Mouse (Mus musculus) neural tube, embryonic 11.5 days (tissue): ENCODE data around the gene Olfr979. TPM values are rescaled to one million over a fixed set of nuclear protein-coding genes. Genes with fewer than 3 reads are reported as not detected.
"Not testable (repeated sequence)": the region's sequence is repeated elsewhere in the genome, so short reads cannot be mapped to it uniquely, and the experiment has no call there.

Experiments
- ATAC-seq: fragments of 200-750 bp; cut with Nextera tagmentation; 2 replicates; pipeline ENCODE4 v1.8.0; 2017; ENCODE audit warnings: moderate number of reproducible peaks, mild to moderate bottlenecking, moderate TSS enrichment, moderate library complexity; ENCODE audit not compliant: insufficient read depth, low FRiP score, low TSS enrichment
- DNase-seq: peaks from one replicate; pipeline ENCODE4 v3.0.0-alpha.2; 2015; ENCODE audit warnings: low spot score
- H3K27ac ChIP-seq: fragments of 300-500 bp; sonication (generic); 2 replicates; pipeline ENCODE4 v1.5.1; 2014; ENCODE audit warnings: low read depth, mild to moderate bottlenecking, low read length
- H3K27me3 ChIP-seq: fragments of 300-500 bp; sonication (generic); 2 replicates; pipeline ENCODE4 v1.6.1; 2014; ENCODE audit warnings: mild to moderate bottlenecking, low read length, mixed read lengths; ENCODE audit not compliant: control insufficient read depth, insufficient read depth
- H3K36me3 ChIP-seq: fragments of 300-500 bp; sonication (generic); 2 replicates; pipeline ENCODE4 v1.6.1; 2014; ENCODE audit warnings: mild to moderate bottlenecking, low read length, moderate library complexity, mixed read lengths; ENCODE audit not compliant: control insufficient read depth, insufficient read depth
- H3K4me1 ChIP-seq: fragments of 300-500 bp; sonication (generic); 2 replicates; pipeline ENCODE4 v1.6.1; 2014; ENCODE audit warnings: low read length, mixed read lengths; ENCODE audit not compliant: control insufficient read depth, insufficient read depth
- H3K4me2 ChIP-seq: fragments of 300-500 bp; sonication (generic); 2 replicates; pipeline ENCODE4 v1.6.1; 2014; ENCODE audit warnings: low read depth, mild to moderate bottlenecking, moderate library complexity
- H3K4me3 ChIP-seq: fragments of 300-500 bp; sonication (generic); 2 replicates; pipeline ENCODE4 v1.5.1; 2014; ENCODE audit warnings: low read depth, low read length
- H3K9ac ChIP-seq: fragments of 300-500 bp; sonication (generic); 2 replicates; pipeline ENCODE4 v1.6.1; 2014; ENCODE audit warnings: mild to moderate bottlenecking, low read length
- H3K9me3 ChIP-seq: fragments of 300-500 bp; sonication (generic); 2 replicates; pipeline ENCODE4 v1.6.1; 2016; ENCODE audit warnings: low read length; ENCODE audit not compliant: control insufficient read depth
- WGBS: fragments of 180-500 bp; shearing (Covaris S2); extraction: QIAGEN DNeasy Blood & Tissue Kit; methylation state at CpG from one replicate; pipeline ENCODE4 v1.1.7; 2014; 5-methylcytosine and 5-hydroxymethylcytosine counted together
- polyA plus RNA-seq: library from polyadenylated mRNA; unstranded; fragments of >200 nt; fragmentation: Nextera tagmentation; extraction: Ambion mirVana; gene quantifications from 2 replicates; pipeline ENCODE4 v1.2.1, GENCODE M21; 2014

Gene Olfr979
- not detected in 2 replicates for polyA plus RNA-seq

DNA sequence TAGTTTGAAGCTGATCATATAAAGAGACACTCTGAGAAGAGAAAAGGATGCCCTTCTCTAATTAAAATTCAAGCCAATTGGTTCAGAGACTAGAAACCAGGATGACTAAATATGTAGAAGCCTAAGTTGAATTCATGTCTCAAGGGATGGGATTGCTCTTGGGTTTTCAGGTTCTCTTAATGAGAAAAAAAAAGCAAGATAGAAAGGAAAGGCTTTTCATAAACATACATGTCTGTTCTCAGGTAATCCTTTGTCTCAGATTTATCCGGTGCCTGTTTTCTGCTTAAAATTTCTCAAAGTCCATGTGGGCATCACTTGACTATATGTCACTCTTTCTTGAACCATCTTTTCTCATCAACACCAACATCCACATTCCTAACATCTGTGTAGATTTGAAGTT lies at the start of gene Olfr979:
Olfr979 (minus strand) TSS at position 101 of the 400 bp plus-strand sequence.
- Histone ChIP-seq H3K4me1 (no peaks in the 10 kb centered on the region), H3K4me2 (no peak within 1 kb of the TSS), H3K27ac (no peak within 1 kb of the TSS), H3K36me3 (no peaks in the 10 kb centered on the region), H3K27me3 (no peaks in the 10 kb centered on the region), H3K4me3 (no peak within 1 kb of the TSS), H3K9ac (no peak within 1 kb of the TSS), H3K9me3 (no peaks in the 10 kb centered on the region)
- ATAC-seq, result no peak
- WGBS, result 100% methylated on average over 1 of the region's 1 CpGs
- no peak for DNase-seq

DNA sequence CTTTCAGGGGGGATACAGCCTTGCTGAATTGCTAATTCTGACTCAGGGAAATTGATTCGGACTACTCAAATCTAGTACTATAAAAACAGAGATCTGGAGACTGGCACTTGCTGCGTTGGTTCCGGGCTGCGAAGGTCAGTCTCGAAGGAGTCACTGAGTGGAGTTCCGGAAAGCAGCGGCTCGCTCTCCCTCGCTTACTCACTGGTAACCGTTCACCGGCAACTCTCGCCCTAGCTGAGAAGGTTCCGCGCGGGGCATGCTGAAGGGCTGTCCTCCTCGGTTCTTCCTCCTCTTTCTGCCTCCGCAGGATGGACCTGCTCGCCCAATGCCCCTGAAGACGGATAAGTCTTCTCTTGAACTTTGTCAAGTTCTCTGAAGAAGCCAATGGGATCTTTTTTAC lies 46.9 kb upstream of the Olfr979 start:
- 94% methylated on average over 19 of the region's 19 CpGs for WGBS

DNA sequence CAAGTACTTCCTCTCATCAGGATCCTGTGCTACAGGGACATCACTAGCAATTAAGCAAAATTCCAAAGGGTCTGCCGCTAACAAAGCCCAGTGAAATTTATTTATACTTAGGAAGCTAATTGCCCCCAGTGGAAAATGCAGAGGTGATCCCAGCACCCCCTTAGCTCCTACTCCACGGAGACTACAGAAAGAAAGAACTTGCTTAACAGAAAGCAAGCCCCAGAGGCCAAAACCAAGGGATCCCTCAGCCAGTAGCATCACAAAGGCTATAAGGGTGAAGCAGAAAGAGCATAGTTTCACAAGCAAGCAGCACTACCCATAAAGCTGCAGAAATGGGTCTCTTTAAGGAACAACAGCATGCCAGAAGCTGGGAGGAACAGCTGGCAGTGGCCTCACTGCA lies 17.9 kb upstream of the Olfr979 start, which contains the start of gene Olfr981:
Olfr981 (plus strand) TSS at position 301 of the 400 bp plus-strand sequence.
- no peak within 1 kb of the TSS for H3K9ac ChIP-seq
- ATAC-seq, result no peak
- 66% methylated on average over 2 of the region's 2 CpGs for WGBS

More for the DNA sequence above, 46.9 kb upstream of the Olfr979 start:
- Histone ChIP-seq H3K4me3 (no peak overlapping the region), H3K9me3 (no peaks in the 10 kb centered on the region), H3K27ac (no peak overlapping the region), H3K4me2 (no peak overlapping the region), H3K4me1 (no peaks in the 10 kb centered on the region), H3K36me3 (no peaks in the 10 kb centered on the region), H3K27me3 (no peaks in the 10 kb centered on the region), H3K9ac (no peak overlapping the region)
- DNase-seq (no peak), ATAC-seq (no peak)

DNA sequence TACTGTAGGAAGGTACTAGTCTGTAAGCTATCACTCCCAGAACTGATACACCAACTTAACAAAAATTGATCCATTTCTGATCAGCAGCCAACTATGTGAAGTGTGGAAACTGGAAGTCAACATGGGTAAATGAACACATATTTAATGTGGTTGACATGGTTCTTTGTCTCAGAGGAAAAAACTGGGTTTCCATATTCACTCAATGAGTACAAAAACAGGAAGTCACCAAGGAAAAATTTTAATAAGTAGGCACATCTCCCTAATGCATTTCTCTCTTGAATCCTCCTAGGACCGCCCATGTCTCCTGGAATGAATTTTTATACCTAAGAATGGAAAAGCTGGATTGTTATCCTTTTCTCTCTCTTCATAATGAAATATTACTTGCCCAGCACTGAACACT lies 6.2 kb upstream of the Olfr979 start, which contains the start of gene Olfr980:
Olfr980 (minus strand) TSS at position 101 of the 400 bp plus-strand sequence.
- no peak within 1 kb of the TSS for H3K27ac ChIP-seq
- H3K4me3 ChIP-seq, result no peak within 1 kb of the TSS
- no peak for DNase-seq
- no peaks in the 10 kb centered on the region for H3K27me3 ChIP-seq
- no peaks in the 10 kb centered on the region for H3K36me3 ChIP-seq
- no peak within 1 kb of the TSS for H3K9ac ChIP-seq
- WGBS, result 96% methylated on average over 1 of the region's 1 CpGs
- no peak within 1 kb of the TSS for H3K4me2 ChIP-seq
- ATAC-seq, result no peak
- H3K4me1 ChIP-seq, result no peaks in the 10 kb centered on the region
- H3K9me3 ChIP-seq, result no peaks in the 10 kb centered on the region

More for the DNA sequence above, 17.9 kb upstream of the Olfr979 start, which contains the start of gene Olfr981:
- Histone ChIP-seq H3K27ac (no peak within 1 kb of the TSS), H3K4me1 (no peaks in the 10 kb centered on the region), H3K9me3 (no peaks in the 10 kb centered on the region), H3K4me2 (no peak within 1 kb of the TSS), H3K36me3 (no peaks in the 10 kb centered on the region), H3K4me3 (no peak within 1 kb of the TSS), H3K27me3 (no peaks in the 10 kb centered on the region)
- DNase-seq, result no peak

DNA sequence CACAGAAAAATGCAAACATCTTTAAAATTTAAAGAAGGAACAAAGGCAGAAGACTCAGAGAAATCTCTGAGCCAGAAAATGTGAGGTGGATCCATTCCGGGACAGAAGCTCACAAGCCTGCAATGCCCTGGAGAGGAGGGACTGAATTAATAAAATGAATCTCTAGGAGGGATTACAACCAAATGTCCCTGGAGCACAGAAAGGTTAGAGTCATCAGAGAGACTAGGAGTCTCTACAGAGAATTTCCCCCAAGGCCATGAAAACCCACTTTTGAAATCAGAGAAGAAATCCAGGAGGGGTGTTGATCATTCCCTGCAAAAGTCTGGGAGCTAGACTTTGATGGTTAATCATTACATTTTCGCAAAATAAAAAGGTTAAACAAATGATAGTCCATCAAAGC lies 11.5 kb downstream of the Olfr979 start, which contains the start of gene Olfr978:
Olfr978 (plus strand) TSS at position 301 of the 400 bp plus-strand sequence.
- DNase-seq (no peak), ATAC-seq (no peak)
- no peak within 1 kb of the TSS for H3K27ac ChIP-seq
- H3K9me3 ChIP-seq, result no peaks in the 10 kb centered on the region
- no peaks in the 10 kb centered on the region for H3K4me1 ChIP-seq
- H3K4me2 ChIP-seq, result no peak within 1 kb of the TSS
- no peaks in the 10 kb centered on the region for H3K36me3 ChIP-seq
- no peak within 1 kb of the TSS for H3K4me3 ChIP-seq
- no peak within 1 kb of the TSS for H3K9ac ChIP-seq
- 82% methylated on average over 2 of the region's 2 CpGs for WGBS
- no peaks in the 10 kb centered on the region for H3K27me3 ChIP-seq

DNA sequence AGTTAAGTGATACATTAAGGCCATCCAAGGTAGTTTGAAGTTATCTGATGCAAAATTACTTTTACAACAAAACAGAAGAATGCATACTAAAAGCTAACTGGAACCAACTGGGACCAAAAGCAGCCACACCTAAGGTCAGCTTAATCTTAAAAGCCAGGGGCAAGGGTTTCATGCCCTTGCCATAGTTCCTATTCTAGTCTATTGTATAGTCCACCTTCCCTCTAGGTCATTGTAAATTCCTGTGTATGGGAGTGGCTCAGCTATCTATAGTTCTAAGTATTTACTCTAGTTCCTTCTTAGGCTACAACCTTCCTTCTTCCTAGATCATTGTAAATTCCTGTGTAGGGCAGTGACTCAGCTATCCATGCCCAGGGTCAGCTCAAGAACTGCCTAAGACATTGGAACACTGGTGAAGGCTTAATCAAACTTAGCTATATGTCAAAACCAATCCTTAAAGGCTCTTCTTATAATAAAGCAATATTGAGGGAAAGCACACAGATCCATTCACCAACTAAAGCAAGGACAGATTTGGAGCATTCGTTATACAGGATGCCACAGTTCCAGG lies 26.6 kb downstream of the Olfr979 start:
- H3K9me3 ChIP-seq, DNase-seq, H3K4me2 ChIP-seq, ATAC-seq, H3K4me3 ChIP-seq, H3K4me1 ChIP-seq, H3K9ac ChIP-seq, H3K36me3 ChIP-seq, H3K27ac ChIP-seq, H3K27me3 ChIP-seq: not testable (repeated sequence)
- 90% methylated on average over 1 of the region's 1 CpGs for WGBS

DNA sequence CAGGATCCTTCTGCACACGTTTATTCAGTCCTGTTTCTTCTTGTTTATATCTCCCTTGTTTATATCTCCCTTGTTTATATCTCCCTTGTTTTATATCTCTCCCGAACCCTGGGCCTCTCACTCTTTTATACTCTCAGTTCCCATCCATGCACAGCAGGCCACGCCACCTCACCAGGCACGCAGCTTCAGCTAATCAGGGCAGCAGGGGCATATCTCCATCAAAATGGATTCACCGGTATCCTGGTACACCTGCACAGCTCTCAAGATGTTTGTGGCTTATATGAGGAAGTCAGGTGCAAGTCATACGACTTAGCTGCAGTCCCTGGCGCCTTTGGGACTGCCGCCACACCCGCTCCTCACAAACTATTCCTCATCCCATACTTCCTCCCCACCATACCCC lies 42.2 kb downstream of the Olfr979 start, which contains the start of gene Olfr976:
Olfr976 (minus strand) TSS at position 101 of the 400 bp plus-strand sequence.
- not testable (repeated sequence) for DNase-seq
- 86% methylated on average over 6 of the region's 9 CpGs for WGBS

DNA sequence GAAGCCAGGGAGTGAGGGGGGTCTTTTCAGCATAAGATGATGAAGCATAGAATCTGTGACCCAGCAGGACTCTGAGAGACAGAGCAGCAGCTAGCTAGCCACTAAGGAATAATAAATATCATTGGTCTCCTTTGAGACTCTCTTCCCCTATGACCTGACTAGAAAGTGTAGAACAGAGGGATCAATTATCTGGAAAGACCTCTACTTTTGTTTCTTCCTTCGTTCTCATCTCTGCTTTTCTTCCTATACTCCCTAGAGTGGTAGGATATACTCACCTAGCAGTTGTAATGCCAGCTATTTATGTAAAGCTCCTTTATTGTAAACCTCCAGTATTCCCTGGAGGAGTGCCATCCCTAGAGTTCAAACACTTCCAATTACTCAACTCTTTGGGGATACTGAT lies 51.3 kb downstream of the Olfr979 start, which contains the start of gene Olfr975:
Olfr975 (minus strand) TSS at position 101 of the 400 bp plus-strand sequence.
- WGBS, result 73% methylated on average over 1 of the region's 1 CpGs
- no peaks in the 10 kb centered on the region for H3K36me3 ChIP-seq
- no peaks in the 10 kb centered on the region for H3K4me1 ChIP-seq
- no peak for DNase-seq
- H3K9me3 ChIP-seq, result no peaks in the 10 kb centered on the region
- H3K9ac ChIP-seq, result no peak within 1 kb of the TSS
- no peak within 1 kb of the TSS for H3K27ac ChIP-seq
- H3K4me3 ChIP-seq, result no peak within 1 kb of the TSS
- ATAC-seq, result no peak
- H3K4me2 ChIP-seq, result no peak within 1 kb of the TSS
- H3K27me3 ChIP-seq, result no peaks in the 10 kb centered on the region

More for the DNA sequence above, 42.2 kb downstream of the Olfr979 start, which contains the start of gene Olfr976:
- H3K27ac ChIP-seq, H3K36me3 ChIP-seq, H3K4me3 ChIP-seq, ATAC-seq, H3K9me3 ChIP-seq, H3K9ac ChIP-seq, H3K27me3 ChIP-seq, H3K4me1 ChIP-seq, H3K4me2 ChIP-seq: not testable (repeated sequence)
